Mouse (Mus musculus) brain, embryonic 18.5 days (tissue): Measurements from ENCODE around the gene Olfr522.

Experiments used
- DNase-seq: peaks from one replicate; pipeline ENCODE4 v3.0.0-alpha.2; 2012; ENCODE audit warnings: low read depth, low spot score

The Olfr522 gene

GRCm38 (mm10) chr7:140164664-140165063, at the start of gene Olfr522:
Olfr522 (minus strand) TSS chr7:140164764.
- DNase-seq = no peak

GRCm38 (mm10) chr7:140213841-140214240, 49.3 kb upstream of the Olfr522 start:
- no peak for DNase-seq

GRCm38 (mm10) chr7:140208677-140209076, 44.1 kb upstream of the Olfr522 start:
- DNase-seq = no peak

- DNase-seq = no peak
Observed at GRCm38 (mm10) chr7:140208153-140208552, 43.6 kb upstream of the Olfr522 start.

DNA sequence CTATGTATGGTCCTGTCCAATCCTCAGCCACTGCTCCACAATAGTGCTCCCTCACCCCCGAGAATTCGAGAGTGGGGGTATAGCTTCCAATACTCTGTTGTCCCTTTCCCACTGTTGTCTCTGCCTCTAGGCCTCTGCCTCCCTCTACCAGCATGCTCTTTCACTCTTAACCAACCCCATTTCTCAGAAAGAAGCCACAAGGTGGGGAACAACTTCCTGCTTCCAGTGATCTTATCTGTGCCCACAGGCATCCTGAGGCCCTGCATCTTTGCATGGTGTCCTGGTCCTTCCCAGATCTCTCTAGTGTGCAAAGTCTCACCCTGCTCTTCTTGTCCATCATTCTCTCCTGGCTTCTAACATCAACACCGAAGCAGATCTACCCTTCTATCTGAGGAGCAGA, 42.3 kb upstream of the Olfr522 start:
- no peak for DNase-seq

DNA sequence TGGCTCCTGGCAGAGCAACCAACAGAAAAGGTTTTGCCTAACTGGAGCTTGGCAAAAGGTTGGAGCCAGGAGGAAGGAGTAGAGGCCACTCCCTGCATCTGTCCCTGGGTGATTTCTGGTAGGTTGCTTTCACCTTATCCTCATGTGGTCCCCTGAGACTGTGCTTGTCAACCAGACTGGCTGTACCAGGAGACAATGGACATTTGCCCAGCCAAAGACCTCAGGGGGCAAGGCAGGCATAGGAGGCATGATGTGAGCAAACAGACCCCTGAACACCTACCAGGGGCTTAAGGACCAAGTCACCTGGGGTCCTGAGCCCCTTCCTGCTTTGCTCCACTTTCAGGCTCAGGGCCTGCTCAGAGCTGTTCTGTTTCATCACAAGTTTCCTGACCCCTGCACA, 41.3 kb upstream of the Olfr522 start, which contains the start of gene Olfr524:
Gene Olfr524, minus strand, starts transcription at position 101 of the 400 bp plus-strand sequence.
- no peak for DNase-seq

GRCm38 (mm10) chr7:140201090-140201489, 36.5 kb upstream of the Olfr522 start:
- no peak for DNase-seq

GRCm38 (mm10) chr7:140196002-140196401, 31.4 kb upstream of the Olfr522 start:
- no peak for DNase-seq

- no peak for DNase-seq
Observed at GRCm38 (mm10) chr7:140194031-140194430, 29.5 kb upstream of the Olfr522 start.

GRCm38 (mm10) chr7:140192851-140193250, 28.3 kb upstream of the Olfr522 start:
- no peak for DNase-seq

DNA sequence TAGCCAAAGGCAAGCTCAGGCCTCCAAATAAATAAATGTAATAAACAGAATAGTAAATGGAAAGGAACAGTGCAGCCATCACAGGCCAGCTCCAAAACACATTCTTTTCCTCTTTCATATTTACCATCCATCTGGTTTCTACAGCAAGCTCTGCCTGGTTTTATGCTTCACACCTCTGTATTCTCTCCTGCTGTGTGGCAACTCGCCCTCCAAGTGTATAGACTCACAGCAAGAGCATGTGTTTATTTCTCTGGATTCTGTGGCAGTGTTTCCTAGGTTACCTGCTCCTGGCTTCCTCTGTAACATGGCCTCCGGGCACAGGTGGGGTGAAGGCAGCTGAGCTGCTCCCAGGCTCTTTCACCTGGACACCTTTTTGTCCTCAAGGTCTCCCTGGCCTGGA, 27.9 kb upstream of the Olfr522 start:
- no peak for DNase-seq

GRCm38 (mm10) chr7:140190435-140190834, 25.9 kb upstream of the Olfr522 start:
- DNase-seq = no peak

- DNase-seq = no peak
Observed at GRCm38 (mm10) chr7:140188391-140189328, 24.1 kb upstream of the Olfr522 start.

DNA sequence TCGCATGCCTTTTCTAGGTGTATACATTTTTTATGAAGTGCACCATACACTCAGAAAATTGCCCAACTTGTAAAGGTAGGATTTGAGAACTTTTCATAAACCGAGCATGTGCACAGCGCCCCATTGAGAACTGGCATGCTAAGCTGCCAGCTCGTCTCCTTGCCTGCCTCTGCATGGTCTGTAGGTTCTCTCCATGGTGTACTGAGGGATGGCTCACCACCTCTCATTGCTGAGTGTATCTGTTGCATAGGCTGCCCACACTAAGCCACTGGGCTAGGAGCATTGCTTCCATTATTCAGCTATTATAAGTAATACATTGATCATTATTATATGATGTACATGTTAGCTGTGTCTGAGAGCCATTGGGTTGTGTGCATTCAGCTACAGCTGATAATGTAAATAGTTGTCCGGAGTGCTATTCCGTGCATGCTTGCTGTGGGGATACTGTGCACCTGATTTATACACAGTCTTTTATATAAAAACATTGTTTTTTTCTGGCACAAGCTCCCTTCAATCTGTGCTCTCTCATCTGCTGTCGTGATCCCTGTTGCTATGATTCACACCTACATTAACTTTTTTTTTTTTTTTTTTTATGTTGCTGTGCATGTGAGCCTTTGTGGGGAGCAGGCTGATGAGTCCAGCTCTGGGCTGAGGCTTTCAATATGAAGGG, 23.3 kb upstream of the Olfr522 start:
- no peak for DNase-seq

- no peak for DNase-seq
Observed at GRCm38 (mm10) chr7:140186646-140187620, 22.4 kb upstream of the Olfr522 start.

DNA sequence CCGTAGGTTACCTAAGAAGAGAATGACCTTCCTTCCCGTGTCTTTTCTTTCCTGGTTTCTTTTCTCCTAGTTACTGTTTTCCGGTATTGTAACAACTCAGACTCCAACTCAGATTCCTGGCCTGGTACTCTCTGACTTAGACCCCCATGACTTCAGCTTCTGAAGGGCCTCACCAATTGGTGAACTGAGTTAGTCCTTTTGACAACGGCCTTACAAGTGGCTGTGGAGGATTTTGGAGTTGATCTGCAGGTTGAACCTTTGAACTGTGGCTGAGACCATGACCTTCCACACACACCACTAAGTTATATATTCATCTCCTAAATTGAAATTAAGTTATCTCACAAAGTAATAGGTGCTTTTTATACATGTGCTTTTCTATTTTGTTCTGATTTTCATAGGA, 19.6 kb upstream of the Olfr522 start:
- no peak for DNase-seq

- no peak for DNase-seq
Observed at GRCm38 (mm10) chr7:140180692-140181091, 16.1 kb upstream of the Olfr522 start.

GRCm38 (mm10) chr7:140179176-140179575, 14.6 kb upstream of the Olfr522 start:
- DNase-seq = no peak

- no peak for DNase-seq
Observed at GRCm38 (mm10) chr7:140172936-140173335, 8.4 kb upstream of the Olfr522 start, which contains the start of gene Olfr523. Olfr523 (plus strand) TSS chr7:140173217.

- DNase-seq = no peak
Observed at GRCm38 (mm10) chr7:140170863-140171262, 6.3 kb upstream of the Olfr522 start.

- DNase-seq = no peak
Observed at GRCm38 (mm10) chr7:140169386-140169785, 4.8 kb upstream of the Olfr522 start.
